Mouse (Mus musculus): ENCODE results near the gene Fancc. TPM values are rescaled to one million over a fixed set of nuclear protein-coding genes. Genes with fewer than 3 reads are reported as not detected.

Fancc gene
- total and polyA plus RNA-seq, 2 experiments = 4.0 to 4.6 TPM

GRCm38 (mm10) chr13:63262168-63262957, 234.7 kb downstream of the Fancc start:
- no peak overlapping the region for H3K9ac ChIP-seq (ENCODE audit: low read depth, low read length)
- DNase-seq (ENCODE audit: extremely low read depth, low read depth, low spot score) = peak; percentile 51
- peaks cover 41% of the 10 kb centered on the region for H3K4me1 ChIP-seq (ENCODE audit: control insufficient read depth, insufficient read depth, low read length)
- TF ChIP-seq CTCF (IDR thresholded peaks at IDR 0.05; ENCODE audit: low read depth, low read length) = no peak
- TF ChIP-seq POLR2A (IDR thresholded peaks at IDR 0.05; ENCODE audit: extremely low read depth, insufficient read depth, low read length) = no peak
- H3K27ac ChIP-seq (replicated peaks; ENCODE audit: insufficient read depth, low read depth, low read length) = peak overlapping the region; percentile 43
- H3K4me3 ChIP-seq (ENCODE audit: insufficient read depth, low read depth, low read length) = no peak overlapping the region
- peaks cover 3% of the 10 kb centered on the region for H3K36me3 ChIP-seq (ENCODE audit: control insufficient read depth, insufficient read depth, low read length)
- 36% methylated on average over 1 of the region's 1 CpGs for WGBS
- no peaks in the 10 kb centered on the region for H3K27me3 ChIP-seq (ENCODE audit: control insufficient read depth, insufficient read depth, low read length)
- H3K79me2 ChIP-seq (ENCODE audit: control insufficient read depth, insufficient read depth, low read length) = peaks cover 56% of the 10 kb centered on the region

GRCm38 (mm10) chr13:63261676-63262075, 235.4 kb downstream of the Fancc start:
- Histone ChIP-seq H3K27ac (replicated peaks; ENCODE audit: insufficient read depth, low read depth, low read length) (peak overlapping the region; percentile 43), H3K4me1 (ENCODE audit: control insufficient read depth, insufficient read depth, low read length) (peaks cover 46% of the 10 kb centered on the region), H3K79me2 (ENCODE audit: control insufficient read depth, insufficient read depth, low read length) (peaks cover 50% of the 10 kb centered on the region; the same call in 1 of the 2 replicates), H3K36me3 (ENCODE audit: control insufficient read depth, insufficient read depth, low read length) (peaks cover 3% of the 10 kb centered on the region), H3K9ac (ENCODE audit: low read depth, low read length) (no peak overlapping the region), H3K27me3 (ENCODE audit: control insufficient read depth, insufficient read depth, low read length) (no peaks in the 10 kb centered on the region), H3K4me3 (ENCODE audit: insufficient read depth, low read depth, low read length) (no peak overlapping the region)
- 97% methylated on average over 3 of the region's 3 CpGs for WGBS
- no peak for TF ChIP-seq CTCF (IDR thresholded peaks at IDR 0.05; ENCODE audit: low read depth, low read length)
- TF ChIP-seq POLR2A (IDR thresholded peaks at IDR 0.05; ENCODE audit: extremely low read depth, insufficient read depth, low read length) = no peak
- no peak for DNase-seq (ENCODE audit: extremely low read depth, low read depth, low spot score)

GRCm38 (mm10) chr13:63260753-63261631, 236.1 kb downstream of the Fancc start:
- H3K27me3 ChIP-seq (ENCODE audit: control insufficient read depth, insufficient read depth, low read length) = no peaks in the 10 kb centered on the region
- no peak overlapping the region for H3K9ac ChIP-seq (ENCODE audit: low read depth, low read length)
- TF ChIP-seq CTCF (IDR thresholded peaks at IDR 0.05; ENCODE audit: low read depth, low read length) (no peak), POLR2A (IDR thresholded peaks at IDR 0.05; ENCODE audit: extremely low read depth, insufficient read depth, low read length) (no peak)
- peaks cover 43% of the 10 kb centered on the region; the same call in 1 of the 2 replicates for H3K79me2 ChIP-seq (ENCODE audit: control insufficient read depth, insufficient read depth, low read length)
- 59% methylated on average over 18 of the region's 18 CpGs for WGBS
- H3K4me3 ChIP-seq (ENCODE audit: insufficient read depth, low read depth, low read length) = no peak overlapping the region
- peaks cover 48% of the 10 kb centered on the region for H3K4me1 ChIP-seq (ENCODE audit: control insufficient read depth, insufficient read depth, low read length)
- H3K36me3 ChIP-seq (ENCODE audit: control insufficient read depth, insufficient read depth, low read length) = peaks cover 3% of the 10 kb centered on the region
- H3K27ac ChIP-seq (replicated peaks; ENCODE audit: insufficient read depth, low read depth, low read length) = peak overlapping the region; percentile 43
- DNase-seq (ENCODE audit: extremely low read depth, low read depth, low spot score) = peak; percentile 65

- Histone ChIP-seq H3K27me3 (ENCODE audit: control insufficient read depth, insufficient read depth, low read length) (no peaks in the 10 kb centered on the region), H3K9ac (ENCODE audit: low read depth, low read length) (no peak overlapping the region), H3K4me1 (ENCODE audit: control insufficient read depth, insufficient read depth, low read length) (peaks cover 54% of the 10 kb centered on the region)
Observed at GRCm38 (mm10) chr13:63260133-63260532, 236.9 kb downstream of the Fancc start.

GRCm38 (mm10) chr13:63258671-63259070, 238.4 kb downstream of the Fancc start:
- peak overlapping the region; percentile 78 for H3K27ac ChIP-seq (replicated peaks; ENCODE audit: insufficient read depth, low read depth, low read length)
- H3K4me3 ChIP-seq (ENCODE audit: insufficient read depth, low read depth, low read length) = no peak overlapping the region
- peak overlapping the region; percentile 36 for H3K9ac ChIP-seq (ENCODE audit: low read depth, low read length)
- H3K36me3 ChIP-seq (ENCODE audit: control insufficient read depth, insufficient read depth, low read length) = peaks cover 6% of the 10 kb centered on the region; the same call in 1 of the 2 replicates
- DNase-seq (ENCODE audit: extremely low read depth, low read depth, low spot score) = no peak
- no peaks in the 10 kb centered on the region for H3K27me3 ChIP-seq (ENCODE audit: control insufficient read depth, insufficient read depth, low read length)
- 86% methylated on average over 4 of the region's 4 CpGs for WGBS
- TF ChIP-seq CTCF (IDR thresholded peaks at IDR 0.05; ENCODE audit: low read depth, low read length) (no peak), POLR2A (IDR thresholded peaks at IDR 0.05; ENCODE audit: extremely low read depth, insufficient read depth, low read length) (no peak)
- H3K79me2 ChIP-seq (ENCODE audit: control insufficient read depth, insufficient read depth, low read length) = peaks cover 41% of the 10 kb centered on the region; the same call in 1 of the 2 replicates
- H3K4me1 ChIP-seq (ENCODE audit: control insufficient read depth, insufficient read depth, low read length) = peaks cover 63% of the 10 kb centered on the region

More at GRCm38 (mm10) chr13:63260133-63260532, 236.9 kb downstream of the Fancc start:
- H3K79me2 ChIP-seq (ENCODE audit: control insufficient read depth, insufficient read depth, low read length) = peaks cover 42% of the 10 kb centered on the region; the same call in 1 of the 2 replicates
- H3K4me3 ChIP-seq (ENCODE audit: insufficient read depth, low read depth, low read length) = no peak overlapping the region
- no peak for DNase-seq (ENCODE audit: extremely low read depth, low read depth, low spot score)
- TF ChIP-seq POLR2A (IDR thresholded peaks at IDR 0.05; ENCODE audit: extremely low read depth, insufficient read depth, low read length) = no peak
- no peak for TF ChIP-seq CTCF (IDR thresholded peaks at IDR 0.05; ENCODE audit: low read depth, low read length)
- peaks cover 3% of the 10 kb centered on the region; the same call in 1 of the 2 replicates for H3K36me3 ChIP-seq (ENCODE audit: control insufficient read depth, insufficient read depth, low read length)
- WGBS = 71% methylated on average over 4 of the region's 4 CpGs
- H3K27ac ChIP-seq (replicated peaks; ENCODE audit: insufficient read depth, low read depth, low read length) = 0 out of 2 replicates have a peak overlapping the region, but pooled peaks have one; percentile 43
